Mouse (Mus musculus) telencephalon, adult 2 months (tissue): Measurements from ENCODE around the gene Sfxn5.
A peak's percentile ranks its signal among the peaks of the same experiment; 100 is the strongest.

Experiments
- DNase-seq: peaks from one replicate; pipeline ENCODE4 v3.0.0-alpha.2; 2011; ENCODE audit warnings: low read depth, low spot score

Gene Sfxn5

GRCm38 (mm10) chr6:85234796-85235195, 98.4 kb downstream of the Sfxn5 start:
- DNase-seq = no peak

GRCm38 (mm10) chr6:85232836-85233623, 100.2 kb downstream of the Sfxn5 start:
- DNase-seq = no peak

GRCm38 (mm10) chr6:85232045-85232444, 101.2 kb downstream of the Sfxn5 start:
- no peak for DNase-seq

GRCm38 (mm10) chr6:85231469-85231868, 101.8 kb downstream of the Sfxn5 start:
- no peak for DNase-seq

GRCm38 (mm10) chr6:85230762-85231161, 102.5 kb downstream of the Sfxn5 start:
- no peak for DNase-seq

GRCm38 (mm10) chr6:85227520-85227919, 105.7 kb downstream of the Sfxn5 start:
- no peak for DNase-seq

- no peak for DNase-seq
Observed at GRCm38 (mm10) chr6:85226570-85226969, 106.7 kb downstream of the Sfxn5 start.

- DNase-seq = no peak
Observed at GRCm38 (mm10) chr6:85224442-85224891, 108.8 kb downstream of the Sfxn5 start.

GRCm38 (mm10) chr6:85223498-85224150, 109.6 kb downstream of the Sfxn5 start:
- no peak for DNase-seq

GRCm38 (mm10) chr6:85222551-85222950, 110.7 kb downstream of the Sfxn5 start:
- DNase-seq = no peak

GRCm38 (mm10) chr6:85220917-85221316, 112.3 kb downstream of the Sfxn5 start:
- no peak for DNase-seq

- no peak for DNase-seq
Observed at GRCm38 (mm10) chr6:85219706-85220105, 113.5 kb downstream of the Sfxn5 start.

GRCm38 (mm10) chr6:85218684-85219445, 114.4 kb downstream of the Sfxn5 start:
- peak; percentile 79 for DNase-seq

- peak; percentile 86 for DNase-seq
Observed at GRCm38 (mm10) chr6:85218251-85218650, 115.0 kb downstream of the Sfxn5 start.

- DNase-seq = no peak
Observed at GRCm38 (mm10) chr6:85210686-85211085, 122.5 kb downstream of the Sfxn5 start.

GRCm38 (mm10) chr6:85209226-85209967, 123.8 kb downstream of the Sfxn5 start:
- no peak for DNase-seq

- DNase-seq = no peak
Observed at GRCm38 (mm10) chr6:85207345-85207744, 125.9 kb downstream of the Sfxn5 start.

- DNase-seq = peak; percentile 33
Observed at GRCm38 (mm10) chr6:85206939-85207285, 126.3 kb downstream of the Sfxn5 start.

- DNase-seq = peak; percentile 55
Observed at GRCm38 (mm10) chr6:85206182-85206938, 126.9 kb downstream of the Sfxn5 start.

GRCm38 (mm10) chr6:85197951-85198350, 135.3 kb downstream of the Sfxn5 start:
- no peak for DNase-seq
